Mouse (Mus musculus) cortical plate, adult 2 months (tissue): ENCODE results near the gene Uvrag. TPM values are rescaled to one million over a fixed set of nuclear protein-coding genes. Genes with fewer than 3 reads are reported as not detected.

Experiments
- H3K27ac ChIP-seq: fragments of 200-500 bp; 2 replicates; pipeline ENCODE4 v1.5.1; 2012; ENCODE audit warnings: low read length, control low read depth, inconsistent platforms; ENCODE audit not compliant: insufficient read depth
- H3K4me1 ChIP-seq: fragments of 200-500 bp; 2 replicates; pipeline ENCODE4 v1.6.1; 2011; ENCODE audit warnings: low read length; ENCODE audit not compliant: control insufficient read depth, insufficient read depth
- H3K4me3 ChIP-seq: fragments of 200-500 bp; 2 replicates; pipeline ENCODE4 v1.5.1; 2011; ENCODE audit warnings: mild to moderate bottlenecking, low read length, control low read depth; ENCODE audit not compliant: insufficient read depth
- CTCF ChIP-seq: fragments of 200-500 bp; IDR thresholded peaks from 2 replicates; pipeline ENCODE4 v1.5.1; 2011; ENCODE audit warnings: mild to moderate bottlenecking, control low read depth, low read length; ENCODE audit not compliant: insufficient read depth; ENCODE audit errors: extremely low read depth
- POLR2A ChIP-seq: fragments of 200-500 bp; IDR thresholded peaks from 2 replicates; pipeline ENCODE4 v1.6.1; 2011; ENCODE audit warnings: mild to moderate bottlenecking, low read length, control low read depth; ENCODE audit not compliant: insufficient read depth; ENCODE audit errors: extremely low read depth
- polyA plus RNA-seq: library from polyadenylated mRNA; depleted of rRNA; stranded (reverse); fragments of >200 nt; gene quantifications from 2 replicates; pipeline ENCODE4 v1.2.3, GENCODE M21; 2012

The Uvrag gene
- polyA plus RNA-seq, 1 experiment = 18.0 TPM

DNA sequence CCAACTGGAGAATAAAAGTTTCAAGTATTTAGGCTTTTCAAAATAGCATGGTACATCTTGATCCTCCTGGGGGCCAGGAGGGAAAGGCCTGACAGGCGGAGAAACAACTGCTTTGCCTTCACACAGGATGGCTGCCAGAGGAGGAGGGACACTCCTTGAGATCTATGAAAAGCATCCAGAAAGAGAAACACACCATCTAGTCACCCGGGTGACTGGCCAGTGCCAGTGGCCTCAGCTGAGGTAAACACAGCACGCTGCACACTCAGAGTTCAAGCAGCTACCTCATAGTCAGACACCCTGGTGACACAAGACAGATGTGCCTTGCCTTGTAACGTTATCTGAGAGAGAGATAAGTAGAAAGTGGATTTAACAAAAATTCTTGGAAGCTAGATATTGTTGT is 120.6 kb downstream of the Uvrag start:
- Histone ChIP-seq H3K4me3 (no peak overlapping the region), H3K27ac (no peak overlapping the region), H3K4me1 (peaks cover 5% of the 10 kb centered on the region; the same call in 1 of the 2 replicates)
- TF ChIP-seq POLR2A (no peak), CTCF (no peak)

DNA sequence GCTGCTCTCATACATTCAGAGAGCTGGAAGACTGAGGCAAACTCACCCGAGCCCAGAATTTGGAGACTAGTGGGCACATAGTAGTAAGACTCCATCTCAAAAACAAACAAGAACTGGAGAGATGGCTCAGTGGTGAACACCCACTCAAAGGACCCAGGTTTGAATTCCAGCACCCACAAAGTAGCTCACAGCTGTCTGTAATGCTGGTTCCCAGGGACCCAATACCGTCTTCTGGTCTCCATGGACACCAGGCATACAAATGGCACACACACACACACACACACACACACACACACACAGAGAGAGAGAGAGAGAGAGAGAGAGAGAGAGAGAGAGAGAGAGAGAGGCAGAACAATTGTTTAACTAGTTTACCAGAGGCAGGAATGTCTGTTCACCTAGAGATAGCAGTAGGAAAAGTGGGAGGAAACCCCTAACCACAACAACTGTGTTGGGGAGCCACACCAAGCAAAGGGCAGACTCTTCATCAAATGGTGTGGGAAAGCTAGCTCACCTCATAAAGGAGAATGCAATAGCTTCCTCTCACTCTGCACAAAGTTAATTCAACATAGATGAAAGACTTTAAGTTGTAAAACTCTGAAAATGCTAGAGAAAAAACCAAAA is 123.6 kb downstream of the Uvrag start:
- Histone ChIP-seq H3K4me3 (no peak overlapping the region), H3K4me1 (peaks cover 3% of the 10 kb centered on the region), H3K27ac (no peak overlapping the region)
- no peak for TF ChIP-seq POLR2A
- no peak for TF ChIP-seq CTCF

DNA sequence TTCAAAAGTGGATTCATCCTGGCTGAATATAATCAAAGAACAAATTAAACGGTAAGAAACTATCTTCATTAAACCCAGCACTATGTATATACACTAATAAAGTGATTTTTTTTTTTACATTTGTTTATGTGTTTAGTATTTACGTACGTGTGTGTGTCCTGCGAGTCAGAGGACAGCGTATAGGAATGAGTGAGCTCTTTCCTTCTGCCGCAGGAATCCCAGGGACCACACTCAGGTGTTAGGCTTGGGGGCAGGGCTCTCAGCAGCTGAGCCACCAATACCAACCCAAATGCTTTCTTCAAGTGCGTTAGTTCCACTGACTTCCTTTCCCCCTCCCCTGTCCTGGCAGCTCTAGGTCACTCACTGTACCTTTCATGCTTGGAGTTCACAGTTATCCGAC is 125.0 kb downstream of the Uvrag start:
- H3K27ac ChIP-seq = no peak overlapping the region
- no peak overlapping the region for H3K4me3 ChIP-seq
- peaks cover 3% of the 10 kb centered on the region for H3K4me1 ChIP-seq
- TF ChIP-seq POLR2A = no peak
- TF ChIP-seq CTCF = no peak

DNA sequence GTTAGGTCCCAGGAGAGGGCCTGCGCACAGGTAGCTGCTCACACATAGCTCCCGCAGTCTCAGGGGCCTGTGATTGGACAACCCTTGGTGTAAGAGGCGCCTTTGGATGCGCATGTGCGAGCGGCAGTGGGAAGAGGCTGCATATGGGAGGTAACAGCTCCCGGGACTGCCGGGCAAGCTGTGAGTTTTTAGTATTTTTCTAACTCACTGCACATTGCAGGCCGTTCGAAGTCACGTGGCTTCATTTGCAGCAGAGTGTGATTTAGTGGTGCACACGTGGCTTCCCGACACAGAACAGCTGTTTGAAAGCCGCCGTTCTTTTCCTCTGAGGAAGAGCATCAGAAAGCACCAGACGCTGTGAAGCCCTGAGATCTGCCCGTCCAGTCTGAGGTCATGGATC is 125.5 kb downstream of the Uvrag start:
- TF ChIP-seq POLR2A = no peak
- no peak for TF ChIP-seq CTCF
- Histone ChIP-seq H3K4me1 (peaks cover 2% of the 10 kb centered on the region), H3K4me3 (no peak overlapping the region), H3K27ac (no peak overlapping the region)

DNA sequence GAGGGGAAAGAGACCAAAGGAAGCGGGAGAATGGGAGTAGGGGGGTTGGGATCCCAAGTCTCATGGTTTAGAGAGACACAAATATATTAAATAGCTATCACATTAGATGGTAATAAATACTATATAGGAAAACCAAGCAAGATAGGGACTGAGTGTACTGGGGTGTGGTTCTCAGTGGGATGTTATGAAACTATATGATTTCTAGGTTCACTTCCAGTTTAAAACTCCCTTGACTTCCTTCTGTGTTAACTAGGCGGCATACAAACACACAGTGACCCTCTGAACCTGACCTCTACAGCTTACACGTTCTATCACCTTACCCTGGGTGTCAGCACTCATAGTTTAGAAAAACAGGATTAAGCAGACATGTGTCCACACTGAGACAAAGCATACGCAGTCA is 126.3 kb downstream of the Uvrag start:
- TF ChIP-seq CTCF = no peak
- TF ChIP-seq POLR2A = no peak
- Histone ChIP-seq H3K4me1 (no peaks in the 10 kb centered on the region; the same call in 1 of the 2 replicates), H3K27ac (no peak overlapping the region), H3K4me3 (no peak overlapping the region)

DNA sequence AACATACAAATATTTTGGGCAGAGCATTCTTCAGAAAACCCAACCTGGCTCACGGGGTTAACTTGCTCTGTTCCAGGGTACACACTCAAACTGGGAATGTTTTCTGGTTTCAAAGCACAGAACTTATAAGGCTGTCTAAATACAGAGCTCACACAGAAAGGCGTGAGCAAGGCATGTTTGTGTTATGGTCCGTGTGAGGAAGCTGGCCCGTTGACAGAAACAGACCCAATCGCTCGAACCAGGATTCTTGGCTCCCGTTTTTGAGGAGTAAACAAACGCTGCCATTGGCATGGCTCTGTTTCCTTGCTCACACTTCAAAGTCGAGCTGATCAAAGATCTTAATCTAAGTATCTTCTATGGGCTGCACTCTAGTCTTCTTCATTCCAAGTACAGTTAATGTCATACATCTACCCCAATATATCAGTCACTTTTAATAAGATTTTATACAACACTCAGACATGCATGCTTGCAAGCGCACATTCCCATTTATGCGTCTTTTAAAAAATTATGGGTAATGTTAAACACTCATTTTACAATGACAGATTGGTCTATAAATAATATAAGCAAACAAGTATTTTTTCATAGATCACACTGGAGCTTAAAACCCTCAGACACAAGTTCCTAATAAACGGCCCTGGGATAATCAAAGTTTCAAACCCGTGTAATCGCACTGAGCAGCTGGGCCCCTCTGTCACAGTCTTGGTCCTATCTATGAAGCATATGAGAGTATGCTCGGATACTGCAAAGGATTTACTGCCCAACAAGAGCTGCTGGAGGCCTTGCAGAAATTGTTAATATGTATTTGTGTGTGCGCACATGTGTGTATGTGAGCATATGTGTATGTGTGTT is 133.2 kb downstream of the Uvrag start:
- TF ChIP-seq POLR2A = no peak
- no peaks in the 10 kb centered on the region for H3K4me1 ChIP-seq
- H3K27ac ChIP-seq = no peak overlapping the region
- no peak overlapping the region for H3K4me3 ChIP-seq

DNA sequence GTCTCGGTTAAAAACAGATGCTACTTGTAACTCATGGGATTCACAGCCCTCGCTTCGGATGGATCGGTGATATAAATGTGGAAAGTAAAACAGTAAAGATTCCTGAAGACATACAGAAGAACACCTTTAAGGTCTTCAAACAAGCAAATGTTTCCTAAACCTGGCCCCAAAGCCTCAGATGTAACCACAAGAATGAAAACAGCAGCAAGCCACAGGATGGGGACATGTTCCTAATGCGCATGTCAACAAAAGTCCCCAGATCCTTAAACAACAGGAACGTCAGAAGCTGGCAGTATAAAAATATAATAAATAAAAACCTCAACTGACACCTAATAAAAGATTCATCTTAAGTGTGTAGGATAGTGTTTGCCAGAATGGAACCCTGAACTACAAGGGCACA is 137.7 kb downstream of the Uvrag start:
- no peak overlapping the region for H3K4me3 ChIP-seq
- no peak overlapping the region for H3K27ac ChIP-seq
- H3K4me1 ChIP-seq = no peaks in the 10 kb centered on the region
- TF ChIP-seq POLR2A (no peak), CTCF (no peak)

DNA sequence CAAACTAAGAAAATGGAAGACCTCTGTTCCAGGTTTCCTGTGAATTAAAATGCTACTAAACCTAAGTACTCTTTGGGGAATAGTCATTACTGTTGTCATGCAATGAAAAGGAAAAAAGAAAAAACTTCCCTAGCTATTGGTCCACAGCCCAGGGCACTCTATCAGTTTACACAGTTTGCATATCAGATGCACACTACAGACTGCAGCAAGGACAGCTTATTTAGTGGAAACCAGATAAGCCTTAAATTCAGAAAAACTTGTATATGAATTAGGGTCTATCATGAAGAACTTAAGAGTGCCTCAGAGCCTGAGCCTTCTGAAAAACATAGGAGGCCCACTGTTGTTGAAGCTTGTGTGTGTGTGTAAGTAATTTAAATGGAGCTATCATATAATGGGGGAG is 142.2 kb downstream of the Uvrag start:
- no peak for TF ChIP-seq CTCF
- no peak for TF ChIP-seq POLR2A
- H3K4me3 ChIP-seq = no peak overlapping the region
- no peaks in the 10 kb centered on the region for H3K4me1 ChIP-seq

DNA sequence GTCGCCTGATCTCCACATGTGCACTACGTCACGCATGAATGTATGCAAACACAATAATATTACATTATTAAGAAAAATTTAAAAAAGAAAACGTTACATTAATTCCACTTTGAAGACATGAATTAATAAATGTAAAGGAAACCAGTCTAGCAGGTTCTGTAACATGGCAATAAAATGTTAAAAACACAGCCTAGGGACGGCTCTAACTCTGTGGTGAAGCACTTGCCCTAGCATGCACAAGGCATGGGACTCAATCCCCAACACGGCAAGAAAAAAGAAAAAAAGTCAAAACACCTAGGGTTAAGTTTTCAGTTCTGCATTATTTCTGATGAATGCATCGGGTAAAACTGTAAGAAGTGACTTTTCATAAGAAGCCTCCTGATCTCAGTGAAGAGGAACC is 143.2 kb downstream of the Uvrag start:
- Histone ChIP-seq H3K4me1 (no peaks in the 10 kb centered on the region), H3K27ac (no peak overlapping the region), H3K4me3 (no peak overlapping the region)
- no peak for TF ChIP-seq CTCF
- no peak for TF ChIP-seq POLR2A

More for the DNA sequence above, 142.2 kb downstream of the Uvrag start:
- no peak overlapping the region for H3K27ac ChIP-seq

DNA sequence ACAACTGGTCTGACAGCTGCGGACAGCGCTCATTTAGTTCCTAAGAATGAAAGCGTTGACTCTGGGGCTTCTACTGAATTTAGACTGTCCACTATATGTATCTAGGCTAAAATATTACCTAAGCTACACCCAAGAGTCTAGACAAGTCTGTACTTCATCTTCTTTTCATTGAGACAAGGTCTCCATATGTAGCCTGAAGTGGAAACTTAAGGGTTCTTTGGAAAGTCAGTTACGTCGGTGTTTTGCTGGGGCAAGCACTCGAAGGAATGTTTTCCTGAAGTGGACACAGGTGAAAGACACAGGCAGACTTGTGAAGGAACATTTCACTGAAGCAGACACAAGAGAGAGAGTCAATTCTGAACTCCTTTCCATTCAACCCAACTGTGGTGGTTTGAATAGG is 144.2 kb downstream of the Uvrag start:
- Histone ChIP-seq H3K4me3 (no peak overlapping the region), H3K4me1 (no peaks in the 10 kb centered on the region), H3K27ac (no peak overlapping the region)
- TF ChIP-seq POLR2A = no peak
- TF ChIP-seq CTCF = no peak
